Mouse (Mus musculus): Measurements from ENCODE around the gene Mphosph9.
"Not testable (repeated sequence)": the region's sequence is repeated elsewhere in the genome, so short reads cannot be mapped to it uniquely, and the experiment has no call there.

The Mphosph9 gene

GRCm38 (mm10) chr5:124233874-124234661 is 93.7 kb downstream of the Mphosph9 start:
- no peak for DNase-seq

- DNase-seq = no peak
These were observed 94.7 kb downstream of the Mphosph9 start for GRCm38 (mm10) chr5:124233144-124233465.

GRCm38 (mm10) chr5:124232360-124233143 is 95.2 kb downstream of the Mphosph9 start:
- no peak for DNase-seq

GRCm38 (mm10) chr5:124230461-124230860 is 97.3 kb downstream of the Mphosph9 start:
- DNase-seq = no peak

- no peak for DNase-seq
These were observed 100.6 kb downstream of the Mphosph9 start for GRCm38 (mm10) chr5:124227193-124227592.

GRCm38 (mm10) chr5:124226494-124226893 is 101.3 kb downstream of the Mphosph9 start:
- DNase-seq = no peak

- no peak for DNase-seq
These were observed 101.9 kb downstream of the Mphosph9 start for GRCm38 (mm10) chr5:124225891-124226290.

GRCm38 (mm10) chr5:124224321-124225092 is 103.3 kb downstream of the Mphosph9 start:
- peak; percentile 79 for DNase-seq

GRCm38 (mm10) chr5:124223574-124223973 is 104.2 kb downstream of the Mphosph9 start:
- no peak for DNase-seq

- DNase-seq = peak; percentile 47
These were observed 105.1 kb downstream of the Mphosph9 start for GRCm38 (mm10) chr5:124222696-124223095.

- DNase-seq = no peak
These were observed 106.1 kb downstream of the Mphosph9 start for GRCm38 (mm10) chr5:124221736-124222040.

GRCm38 (mm10) chr5:124221037-124221735 is 106.6 kb downstream of the Mphosph9 start:
- peak; percentile 89 for DNase-seq

- DNase-seq = no peak
These were observed 107.2 kb downstream of the Mphosph9 start for GRCm38 (mm10) chr5:124220551-124220950.

GRCm38 (mm10) chr5:124219431-124219830 is 108.3 kb downstream of the Mphosph9 start:
- no peak for DNase-seq

- peak; percentile 51 for DNase-seq
These were observed 108.8 kb downstream of the Mphosph9 start for GRCm38 (mm10) chr5:124218986-124219385.

GRCm38 (mm10) chr5:124217566-124218249 is 110.1 kb downstream of the Mphosph9 start:
- DNase-seq = no peak

- DNase-seq = not testable (repeated sequence)
These were observed 110.7 kb downstream of the Mphosph9 start for GRCm38 (mm10) chr5:124217092-124217491.

- no peak for DNase-seq
These were observed 111.4 kb downstream of the Mphosph9 start for GRCm38 (mm10) chr5:124216403-124216802.

- no peak for DNase-seq
These were observed 112.1 kb downstream of the Mphosph9 start for GRCm38 (mm10) chr5:124215647-124216046.

GRCm38 (mm10) chr5:124214516-124215145 is 113.1 kb downstream of the Mphosph9 start:
- no peak for DNase-seq

- peak; percentile 86 for DNase-seq
These were observed 113.9 kb downstream of the Mphosph9 start for GRCm38 (mm10) chr5:124213588-124214469.
